Mouse (Mus musculus) ES-E14 (cell line): ENCODE data around the gene Rpl10a. TPM values are rescaled to one million over a fixed set of nuclear protein-coding genes. Genes with fewer than 3 reads are reported as not detected.
"Not testable (repeated sequence)": the region's sequence is repeated elsewhere in the genome, so short reads cannot be mapped to it uniquely, and the experiment has no call there.

Experiments
- DNase-seq: peaks from one replicate; pipeline ENCODE4 v3.0.0-alpha.2; 2013; ENCODE audit warnings: low read depth, low spot score
- H3K27ac ChIP-seq: 2 replicates; pipeline ENCODE4 v1.5.1; 2012; ENCODE audit warnings: low read depth, mild to moderate bottlenecking, low read length, moderate library complexity, mixed read lengths; ENCODE audit not compliant: poor library complexity, insufficient read depth, severe bottlenecking
- H3K36me3 ChIP-seq: 2 replicates; pipeline ENCODE4 v1.6.1; 2012; ENCODE audit warnings: mild to moderate bottlenecking, low read length, moderate library complexity, mixed read lengths; ENCODE audit not compliant: control insufficient read depth, poor library complexity, insufficient read depth, severe bottlenecking
- H3K4me1 ChIP-seq, 2 experiments: fragments of 150-350 bp in 1 of 2; sonication (generic) in 1 of 2; 2 replicates each; pipeline ENCODE4 v1.6.1; 2012; ENCODE audit warnings: low read length in 2 of 2, mild to moderate bottlenecking in 1 of 2, mixed read lengths in 1 of 2; ENCODE audit not compliant: control insufficient read depth in 2 of 2, insufficient read depth in 2 of 2, poor library complexity in 1 of 2
- H3K4me3 ChIP-seq, 2 experiments: fragments of 150-350 bp in 1 of 2; sonication (generic) in 1 of 2; 2 replicates each; pipeline ENCODE4 v1.5.1; 2012; ENCODE audit warnings: low read length in 2 of 2, low read depth in 1 of 2, mild to moderate bottlenecking in 1 of 2, mixed read lengths in 1 of 2; ENCODE audit not compliant: insufficient read depth in 1 of 2, poor library complexity in 1 of 2, severe bottlenecking in 1 of 2
- H3K9ac ChIP-seq: 2 replicates; pipeline ENCODE4 v1.6.1; 2012; ENCODE audit warnings: low read depth, mild to moderate bottlenecking, low read length, mixed read lengths; ENCODE audit not compliant: poor library complexity, insufficient read depth, severe bottlenecking
- H3K9me3 ChIP-seq: fragments of 150-350 bp; sonication (generic); 2 replicates; pipeline ENCODE4 v1.6.1; 2012; ENCODE audit warnings: low read depth, mild to moderate bottlenecking, low read length; ENCODE audit not compliant: control insufficient read depth, insufficient read depth
- CHD2 ChIP-seq: IDR thresholded peaks from 2 replicates; pipeline ENCODE4 v1.6.1; 2014; ENCODE audit warnings: mild to moderate bottlenecking, low read depth, low read length, inconsistent platforms
- HCFC1 ChIP-seq: IDR thresholded peaks from 2 replicates; pipeline ENCODE4 v1.6.1; 2012; ENCODE audit warnings: low read length, inconsistent platforms, borderline replicate concordance; ENCODE audit not compliant: insufficient read depth
- MAFK ChIP-seq: IDR thresholded peaks from 2 replicates; pipeline ENCODE4 v1.6.1; 2014; ENCODE audit warnings: mild to moderate bottlenecking, low read depth, low read length, inconsistent platforms; ENCODE audit not compliant: insufficient read depth
- ZC3H11A ChIP-seq: IDR thresholded peaks from 2 replicates; pipeline ENCODE4 v1.6.1; 2012; ENCODE audit warnings: low read depth, mild to moderate bottlenecking, inconsistent platforms, low read length, borderline replicate concordance
- ZNF384 ChIP-seq: IDR thresholded peaks from 2 replicates; pipeline ENCODE4 v1.6.1; 2012; ENCODE audit warnings: low read depth, low read length, inconsistent platforms
- in situ Hi-C, 2 experiments: fragments of 600-800 bp; cut with MboI; formaldehyde crosslinking; loops; one replicate each; pipeline ENCODE4 v1.15.1; 2025; ENCODE audit warnings: low sequenced_read_pairs in 2 of 2, inconsistent platforms in 1 of 2; ENCODE audit not compliant: unreplicated experiment in 2 of 2
- total RNA-seq: library from RNA; depleted of rRNA; stranded (reverse); fragments of 300-350 nt; gene quantifications from 2 replicates; pipeline ENCODE4 v1.2.3, GENCODE M21; 2012

Gene Rpl10a
- total RNA-seq, 1 experiment: 2,234 TPM

- Histone ChIP-seq H3K4me3 (no peak overlapping the region), H3K9me3 (no peaks in the 10 kb centered on the region), H3K9ac (no peak overlapping the region), H3K27ac (no peak overlapping the region), H3K4me1 (peaks cover 2 to 14% of the 10 kb centered on the region in 2 experiments; a peak in 2 of 4 replicates), H3K36me3 (no peaks in the 10 kb centered on the region)
- TF ChIP-seq HCFC1: no peak
- no peak for TF ChIP-seq CHD2
- no peak for TF ChIP-seq ZNF384
- no peak for TF ChIP-seq ZC3H11A
- TF ChIP-seq MAFK: no peak
- DNase-seq: no peak
- in situ Hi-C loops: no loop called here
Observed at GRCm38 (mm10) chr17:28355871-28356270, 27.6 kb downstream of the Rpl10a start.

GRCm38 (mm10) chr17:28358576-28359261 is 30.4 kb downstream of the Rpl10a start:
- Histone ChIP-seq H3K4me1 (peaks cover 0 to 14% of the 10 kb centered on the region in 2 experiments; a peak in 3 of 4 replicates), H3K4me3 (peak overlapping the region; percentile 36 to 55; a peak in 2 of 4 replicates)
- H3K36me3 ChIP-seq, H3K9ac ChIP-seq, DNase-seq, H3K9me3 ChIP-seq, in situ Hi-C loops, H3K27ac ChIP-seq: not testable (repeated sequence)

- Histone ChIP-seq H3K27ac (no peak overlapping the region), H3K9ac (no peak overlapping the region), H3K36me3 (no peaks in the 10 kb centered on the region), H3K9me3 (no peaks in the 10 kb centered on the region), H3K4me1 (peaks cover 0 to 23% of the 10 kb centered on the region in 2 experiments; a peak in 3 of 4 replicates), H3K4me3 (no peak overlapping the region)
- TF ChIP-seq CHD2 (no peak), HCFC1 (no peak), ZC3H11A (no peak)
- no peak for DNase-seq
- in situ Hi-C loops: no loop called here
Observed at GRCm38 (mm10) chr17:28360531-28361277, 32.4 kb downstream of the Rpl10a start.

GRCm38 (mm10) chr17:28361921-28362652 is 33.8 kb downstream of the Rpl10a start:
- in situ Hi-C loops: no loop called here
- TF ChIP-seq MAFK: no peak
- 0 out of 2 replicates have a peak, but pooled peaks have one; percentile 23 for TF ChIP-seq ZNF384
- H3K9ac ChIP-seq: no peak overlapping the region
- H3K9me3 ChIP-seq: no peaks in the 10 kb centered on the region
- DNase-seq: no peak
- no peak overlapping the region for H3K27ac ChIP-seq
- no peaks in the 10 kb centered on the region for H3K36me3 ChIP-seq
- peak overlapping the region; percentile 10 to 56 for H3K4me3 ChIP-seq
- peaks cover 0 to 23% of the 10 kb centered on the region in 2 experiments; a peak in 3 of 4 replicates for H3K4me1 ChIP-seq
